Mouse (Mus musculus): ENCODE measurements at regions not wholly inside any gene's neighbourhood (a gene's known extent, or its start where the extent isn't known, plus 50 kb on each side); places are given as distances from the start of the nearest gene placed in this dataset.

DNA sequence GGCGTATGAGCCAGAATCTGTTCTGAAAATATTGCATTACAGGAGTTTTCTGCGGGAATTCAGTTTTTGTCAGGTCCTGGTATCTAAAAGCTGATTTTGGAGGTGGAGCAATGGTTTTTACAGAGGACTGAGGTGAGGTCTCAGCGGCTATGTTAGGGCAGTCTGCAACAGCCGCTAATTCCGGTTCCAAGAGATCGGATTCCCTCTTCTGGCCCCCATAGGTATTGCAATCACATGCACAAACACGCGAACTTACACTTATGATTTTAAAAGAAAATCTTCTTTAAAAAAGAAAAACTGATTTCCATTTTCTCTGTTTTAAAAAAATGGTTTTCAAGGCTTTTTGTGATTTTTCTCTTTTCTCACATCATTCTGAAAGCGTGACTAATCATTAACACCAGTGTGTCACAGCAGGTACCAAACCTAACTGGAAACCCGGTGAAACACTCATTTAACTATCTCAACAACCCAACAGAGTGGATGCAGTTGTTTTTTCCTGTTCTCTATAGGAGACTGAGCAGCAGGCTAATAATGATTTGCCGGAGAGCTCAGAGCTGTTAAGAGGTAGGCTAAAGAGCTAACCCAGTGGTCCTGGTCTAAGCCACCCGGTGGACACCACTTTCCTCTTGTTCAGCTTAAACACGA is 149.4 kb upstream of the Mylip start:
- Histone ChIP-seq H3K4me2 (ENCODE audit: low read depth) (no peak overlapping the region), H3K27me3 (ENCODE audit: control insufficient read depth, insufficient read depth, insufficient read length) (no peaks in the 10 kb centered on the region), H3K79me2 (ENCODE audit: control insufficient read depth, insufficient read depth) (no peaks in the 10 kb centered on the region), H3ac (ENCODE audit: control insufficient read depth, insufficient read length) (no peak overlapping the region), H3K36me3 (ENCODE audit: control insufficient read depth, insufficient read depth) (no peaks in the 10 kb centered on the region), H3K4me3 (no peak overlapping the region)
- TF ChIP-seq TCF3 (IDR thresholded peaks at IDR 0.05; ENCODE audit: insufficient read length, low read depth) (no peak), E2F4 (IDR thresholded peaks at IDR 0.05; ENCODE audit: insufficient read depth) (no peak), POLR2AphosphoS2 (IDR thresholded peaks at IDR 0.05; ENCODE audit: insufficient read length, low read depth) (no peak), CEBPB (IDR thresholded peaks at IDR 0.05; ENCODE audit: insufficient read depth, poor library complexity, severe bottlenecking) (no peak), USF1 (IDR thresholded peaks at IDR 0.05; ENCODE audit: low read depth) (no peak), MAX (IDR thresholded peaks at IDR 0.05; ENCODE audit: low read depth) (no peak), REST (IDR thresholded peaks at IDR 0.05; ENCODE audit: insufficient read depth, insufficient read length) (no peak), POLR2A (IDR thresholded peaks at IDR 0.05; ENCODE audit: insufficient read length, low read depth) (no peak), MYOG (IDR thresholded peaks at IDR 0.05; ENCODE audit: control insufficient read depth in 1 of 3, insufficient read depth in 1 of 3, insufficient read length in 2 of 3, low read depth in 2 of 3) (no peak), TCF12 (IDR thresholded peaks at IDR 0.05; ENCODE audit: insufficient read depth, poor library complexity, severe bottlenecking) (no peak), SRF (IDR thresholded peaks at IDR 0.05; ENCODE audit: control insufficient read depth, insufficient read length, low read depth) (no peak), MYOD1 (IDR thresholded peaks at IDR 0.05; ENCODE audit: control insufficient read depth in 1 of 3, insufficient read length in 2 of 3, low read depth in 2 of 3) (no peak)

DNA sequence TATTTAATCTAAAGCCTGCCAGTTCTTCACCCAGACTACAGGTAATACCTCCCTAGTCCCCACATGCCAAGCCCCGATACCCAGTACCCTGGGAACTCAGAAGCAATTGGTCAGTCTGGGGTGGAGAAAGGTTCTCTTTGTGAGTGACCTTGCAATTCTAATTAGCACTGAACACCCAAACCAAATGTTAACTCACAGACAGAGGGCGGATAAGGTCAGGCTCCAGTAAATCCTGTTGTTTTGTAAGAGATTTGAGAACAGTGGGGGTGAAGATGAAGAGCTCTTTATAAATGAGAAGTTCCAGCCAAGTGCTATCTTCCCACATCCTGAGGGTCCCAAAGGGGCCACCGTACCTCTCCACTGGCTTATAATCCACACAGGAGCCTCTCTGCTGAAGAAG is 147.3 kb upstream of the Mylip start:
- H3K79me2 ChIP-seq (ENCODE audit: control insufficient read depth, insufficient read depth), result no peaks in the 10 kb centered on the region
- TF ChIP-seq POLR2A (IDR thresholded peaks at IDR 0.05; ENCODE audit: insufficient read length, low read depth) (no peak), MYOG (IDR thresholded peaks at IDR 0.05; ENCODE audit: control insufficient read depth in 1 of 3, insufficient read depth in 1 of 3, insufficient read length in 2 of 3, low read depth in 2 of 3) (no peak), MYOD1 (IDR thresholded peaks at IDR 0.05; ENCODE audit: control insufficient read depth in 1 of 3, insufficient read length in 2 of 3, low read depth in 2 of 3) (no peak), REST (IDR thresholded peaks at IDR 0.05; ENCODE audit: insufficient read depth, insufficient read length) (no peak), E2F4 (IDR thresholded peaks at IDR 0.05; ENCODE audit: insufficient read depth) (no peak)
- H3K4me3 ChIP-seq, result no peak overlapping the region
- H3K4me2 ChIP-seq (ENCODE audit: low read depth), result no peak overlapping the region
- H3K36me3 ChIP-seq (ENCODE audit: control insufficient read depth, insufficient read depth), result no peaks in the 10 kb centered on the region
- H3ac ChIP-seq (ENCODE audit: control insufficient read depth, insufficient read length), result no peak overlapping the region
- H3K27me3 ChIP-seq (ENCODE audit: control insufficient read depth, insufficient read depth, insufficient read length), result no peaks in the 10 kb centered on the region

DNA sequence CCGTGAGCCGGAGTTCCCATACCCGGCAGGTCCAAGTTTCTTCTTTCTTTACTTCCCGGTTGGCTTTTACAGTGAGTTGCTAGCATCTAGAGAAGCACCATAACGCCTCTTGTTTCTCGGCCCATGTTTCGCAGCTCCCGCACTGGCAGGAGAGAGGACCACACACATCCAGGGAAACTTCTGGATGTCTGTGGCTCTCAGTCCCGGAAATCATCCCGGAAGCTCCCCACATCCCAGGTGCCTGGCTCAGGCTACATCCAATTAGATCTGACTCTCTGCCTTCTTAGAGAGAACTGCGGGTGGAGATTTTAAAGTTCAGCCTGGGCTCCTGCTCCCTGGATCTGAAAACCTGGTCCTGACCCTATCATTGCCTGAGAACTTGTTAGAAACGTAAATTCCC is 146.8 kb upstream of the Mylip start:
- TF ChIP-seq USF1 (IDR thresholded peaks at IDR 0.05; ENCODE audit: low read depth) (no peak), SRF (IDR thresholded peaks at IDR 0.05; ENCODE audit: control insufficient read depth, insufficient read length, low read depth) (no peak), MYOD1 (IDR thresholded peaks at IDR 0.05; ENCODE audit: control insufficient read depth in 1 of 3, insufficient read length in 2 of 3, low read depth in 2 of 3) (no peak), POLR2A (IDR thresholded peaks at IDR 0.05; ENCODE audit: insufficient read length, low read depth) (no peak), MYOG (IDR thresholded peaks at IDR 0.05; ENCODE audit: control insufficient read depth in 1 of 3, insufficient read depth in 1 of 3, insufficient read length in 2 of 3, low read depth in 2 of 3) (no peak), TCF12 (IDR thresholded peaks at IDR 0.05; ENCODE audit: insufficient read depth, poor library complexity, severe bottlenecking) (no peak), REST (IDR thresholded peaks at IDR 0.05; ENCODE audit: insufficient read depth, insufficient read length) (no peak), E2F4 (IDR thresholded peaks at IDR 0.05; ENCODE audit: insufficient read depth) (no peak), MAX (IDR thresholded peaks at IDR 0.05; ENCODE audit: low read depth) (no peak), TCF3 (IDR thresholded peaks at IDR 0.05; ENCODE audit: insufficient read length, low read depth) (no peak), POLR2AphosphoS2 (IDR thresholded peaks at IDR 0.05; ENCODE audit: insufficient read length, low read depth) (no peak), CEBPB (IDR thresholded peaks at IDR 0.05; ENCODE audit: insufficient read depth, poor library complexity, severe bottlenecking) (no peak)
- no peaks in the 10 kb centered on the region for H3K79me2 ChIP-seq (ENCODE audit: control insufficient read depth, insufficient read depth)
- H3K4me3 ChIP-seq, result no peak overlapping the region

GRCm38 (mm10) chr13:45245651-45246050 is 143.9 kb upstream of the Mylip start:
- no peak overlapping the region for H3ac ChIP-seq (ENCODE audit: control insufficient read depth, insufficient read length)
- H3K27me3 ChIP-seq (ENCODE audit: control insufficient read depth, insufficient read depth, insufficient read length), result no peaks in the 10 kb centered on the region
- TF ChIP-seq CEBPB (IDR thresholded peaks at IDR 0.05; ENCODE audit: insufficient read depth, poor library complexity, severe bottlenecking) (no peak), POLR2AphosphoS2 (IDR thresholded peaks at IDR 0.05; ENCODE audit: insufficient read length, low read depth) (no peak), POLR2A (IDR thresholded peaks at IDR 0.05; ENCODE audit: insufficient read length, low read depth) (no peak), REST (IDR thresholded peaks at IDR 0.05; ENCODE audit: insufficient read depth, insufficient read length) (no peak), MYOD1 (IDR thresholded peaks at IDR 0.05; ENCODE audit: control insufficient read depth in 1 of 3, insufficient read length in 2 of 3, low read depth in 2 of 3) (no peak), TCF3 (IDR thresholded peaks at IDR 0.05; ENCODE audit: insufficient read length, low read depth) (no peak), E2F4 (IDR thresholded peaks at IDR 0.05; ENCODE audit: insufficient read depth) (no peak), MYOG (IDR thresholded peaks at IDR 0.05; ENCODE audit: control insufficient read depth in 1 of 3, insufficient read depth in 1 of 3, insufficient read length in 2 of 3, low read depth in 2 of 3) (no peak)
- H3K36me3 ChIP-seq (ENCODE audit: control insufficient read depth, insufficient read depth), result no peaks in the 10 kb centered on the region
- H3K4me3 ChIP-seq, result no peak overlapping the region
- H3K4me2 ChIP-seq (ENCODE audit: low read depth), result no peak overlapping the region
- H3K79me2 ChIP-seq (ENCODE audit: control insufficient read depth, insufficient read depth), result no peaks in the 10 kb centered on the region

More for the DNA sequence above, 146.8 kb upstream of the Mylip start:
- H3K4me2 ChIP-seq (ENCODE audit: low read depth), result no peak overlapping the region
- H3K36me3 ChIP-seq (ENCODE audit: control insufficient read depth, insufficient read depth), result no peaks in the 10 kb centered on the region
- H3K27me3 ChIP-seq (ENCODE audit: control insufficient read depth, insufficient read depth, insufficient read length), result no peaks in the 10 kb centered on the region
- H3ac ChIP-seq (ENCODE audit: control insufficient read depth, insufficient read length), result no peak overlapping the region

DNA sequence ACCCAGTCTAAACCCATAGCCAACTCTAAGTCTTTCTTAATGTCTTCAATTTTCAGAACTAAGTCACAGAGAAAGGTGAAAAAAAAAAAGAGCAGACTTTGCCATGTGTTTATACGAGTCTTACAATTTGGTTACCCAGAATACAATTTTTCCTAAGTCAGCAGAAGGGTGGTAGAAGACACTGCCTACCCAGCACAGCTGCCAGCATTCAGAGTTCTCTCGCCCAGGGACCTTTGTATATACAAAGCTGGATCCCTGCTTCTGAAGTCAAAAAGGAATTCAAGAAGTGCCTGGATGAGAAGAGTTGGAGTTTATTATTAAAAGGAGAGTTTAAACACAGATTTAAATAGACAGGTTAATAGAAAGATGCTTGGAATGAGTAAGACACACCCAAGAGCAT is 143.2 kb upstream of the Mylip start:
- Histone ChIP-seq H3ac (ENCODE audit: control insufficient read depth, insufficient read length) (no peak overlapping the region), H3K36me3 (ENCODE audit: control insufficient read depth, insufficient read depth) (no peaks in the 10 kb centered on the region), H3K4me2 (ENCODE audit: low read depth) (no peak overlapping the region), H3K27me3 (ENCODE audit: control insufficient read depth, insufficient read depth, insufficient read length) (no peaks in the 10 kb centered on the region), H3K4me3 (no peak overlapping the region), H3K79me2 (ENCODE audit: control insufficient read depth, insufficient read depth) (no peaks in the 10 kb centered on the region)
- TF ChIP-seq TCF12 (IDR thresholded peaks at IDR 0.05; ENCODE audit: insufficient read depth, poor library complexity, severe bottlenecking) (no peak), POLR2AphosphoS2 (IDR thresholded peaks at IDR 0.05; ENCODE audit: insufficient read length, low read depth) (no peak), CEBPB (IDR thresholded peaks at IDR 0.05; ENCODE audit: insufficient read depth, poor library complexity, severe bottlenecking) (no peak), REST (IDR thresholded peaks at IDR 0.05; ENCODE audit: insufficient read depth, insufficient read length) (no peak), SRF (IDR thresholded peaks at IDR 0.05; ENCODE audit: control insufficient read depth, insufficient read length, low read depth) (no peak), MAX (IDR thresholded peaks at IDR 0.05; ENCODE audit: low read depth) (no peak), TCF3 (IDR thresholded peaks at IDR 0.05; ENCODE audit: insufficient read length, low read depth) (no peak), MYOD1 (IDR thresholded peaks at IDR 0.05; ENCODE audit: control insufficient read depth in 1 of 3, insufficient read length in 2 of 3, low read depth in 2 of 3) (no peak)

Measured in myocyte (in vitro differentiated cells).